Mouse (Mus musculus) natural killer cell, adult 2 months (primary cell): Measurements from ENCODE around the gene Gpr146.
"Not testable (repeated sequence)": the region's sequence is repeated elsewhere in the genome, so short reads cannot be mapped to it uniquely, and the experiment has no call there.

ENCODE experiments used
- DNase-seq, 2 experiments: peaks; one replicate each; pipeline ENCODE4 v3.0.0; 2022; ENCODE audit warnings: low spot score in 2 of 2

Gpr146 gene

GRCm38 (mm10) chr5:139381586-139382513 lies 4.4 kb downstream of the Gpr146 start:
- peak; percentile 69 to 72 for DNase-seq

GRCm38 (mm10) chr5:139382760-139383159 lies 5.3 kb downstream of the Gpr146 start:
- peak; percentile 71 to 74 for DNase-seq

- no peak for DNase-seq
Measured at GRCm38 (mm10) chr5:139383234-139383633, 5.7 kb downstream of the Gpr146 start.

- no peak for DNase-seq
Measured at GRCm38 (mm10) chr5:139384531-139384930, 7.0 kb downstream of the Gpr146 start.

GRCm38 (mm10) chr5:139386047-139386446 lies 8.6 kb downstream of the Gpr146 start:
- no peak for DNase-seq

- DNase-seq = no peak
Measured at GRCm38 (mm10) chr5:139387329-139388194, 10.1 kb downstream of the Gpr146 start.

GRCm38 (mm10) chr5:139388195-139388570 lies 10.7 kb downstream of the Gpr146 start:
- DNase-seq = no peak

GRCm38 (mm10) chr5:139388694-139389675 lies 11.5 kb downstream of the Gpr146 start:
- no peak for DNase-seq

- no peak for DNase-seq
Measured at GRCm38 (mm10) chr5:139389676-139390061, 12.2 kb downstream of the Gpr146 start.

GRCm38 (mm10) chr5:139390324-139391119 lies 13.0 kb downstream of the Gpr146 start:
- not testable (repeated sequence) for DNase-seq

GRCm38 (mm10) chr5:139391309-139391990 lies 14.0 kb downstream of the Gpr146 start:
- DNase-seq = no peak

GRCm38 (mm10) chr5:139392219-139393196 lies 15.0 kb downstream of the Gpr146 start:
- DNase-seq = no peak

GRCm38 (mm10) chr5:139393197-139393588 lies 15.7 kb downstream of the Gpr146 start:
- DNase-seq = no peak

GRCm38 (mm10) chr5:139394399-139394798 lies 16.9 kb downstream of the Gpr146 start:
- DNase-seq = no peak

- no peak for DNase-seq
Measured at GRCm38 (mm10) chr5:139395528-139395927, 18.0 kb downstream of the Gpr146 start.

GRCm38 (mm10) chr5:139397359-139397916 lies 19.9 kb downstream of the Gpr146 start:
- DNase-seq = no peak

GRCm38 (mm10) chr5:139397959-139398753 lies 20.7 kb downstream of the Gpr146 start:
- DNase-seq = peak; percentile 75 to 84
